22 mouse cellular contexts compared by ENCODE assay signal in the genomic region with DNA sequence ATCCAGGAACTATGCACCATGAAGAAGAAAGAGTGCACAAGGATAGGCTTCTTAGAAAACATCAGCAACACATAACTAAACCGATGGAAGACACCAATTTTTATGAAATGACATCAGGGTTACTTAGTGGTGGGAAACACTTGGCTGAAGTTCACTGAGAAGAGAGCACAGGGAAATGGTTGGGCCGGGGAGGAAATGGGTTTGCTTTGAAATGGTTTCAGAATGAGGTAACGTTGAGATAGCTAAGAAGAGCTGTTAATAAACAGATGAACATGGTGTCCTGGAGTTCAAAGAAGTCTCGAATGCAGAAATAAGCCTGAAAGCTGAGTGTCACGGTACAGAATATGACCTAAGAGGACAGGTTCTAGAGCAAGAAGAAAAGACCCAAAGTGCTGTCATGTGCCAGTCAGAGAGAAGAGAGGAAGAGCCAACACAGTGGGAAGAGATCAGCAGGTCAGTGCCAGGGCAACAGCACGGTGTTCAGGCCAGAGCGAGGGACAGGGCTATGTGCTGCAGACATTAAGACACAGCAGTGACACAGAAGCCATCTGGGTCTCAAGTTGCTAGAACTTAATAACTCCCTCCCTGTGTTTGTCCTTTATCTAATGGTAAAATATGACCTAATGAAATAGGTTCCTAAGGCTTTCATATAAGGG. TPM values are rescaled to one million over a fixed set of nuclear protein-coding genes. Genes with fewer than 3 reads are reported as not detected.
DNase-seq lines count a peak whose midpoint lies in the region; ATAC-seq lines count a peak whose summit lies in the region.
"Had no signal": no experiment of that assay in that cellular context is flagged by ENCODE, and none has a peak within 500 bp of the region (broad histone marks: within the 10 kb centered on the region; RNA-seq: fewer than 3 reads in every experiment).

No protein-coding gene starts in this region.

- H3K4me1 ChIP-seq in heart, embryonic 12.5 days (replicated peaks): peaks cover 14% of the 10 kb centered on the region
- H3K4me1 ChIP-seq in lung, embryonic 15.5 days: peaks cover 7% of the 10 kb centered on the region; the same call in 1 of the 2 replicates
- H3K4me1 ChIP-seq in megakaryocyte, embryonic 14.5 days: peaks cover 9% of the 10 kb centered on the region
- H3K4me1 ChIP-seq: hindbrain, embryonic 10.5 days; liver, embryonic 13.5 days; neural tube, embryonic 12.5 days had no signal

- no peak for DNase-seq in heart, postnatal 10 days
- DNase-seq in lung, adult 18-20 months: no peak
- DNase-seq in cerebellum, postnatal 25 days: no peak
- DNase-seq: adrenal gland, postnatal 14 days; cerebellum, postnatal 14 days; forebrain, postnatal 0 days; gastrocnemius, adult 2 months; kidney, adult 18-20 months; liver, embryonic 13.5 days; right cerebral cortex, postnatal 4 days; thymus, postnatal 25 days had no signal

- H3K4me2 ChIP-seq in heart, embryonic 12.5 days: no peak overlapping the region
- no peak overlapping the region for H3K4me2 ChIP-seq in lung, embryonic 15.5 days
- H3K4me2 ChIP-seq: embryonic facial prominence, embryonic 15.5 days; limb, embryonic 13.5 days; liver, embryonic 13.5 days; midbrain, embryonic 11.5 days; neural tube, embryonic 12.5 days had no signal

- 0 out of 2 replicates have a peak overlapping the region, but pooled peaks have one; percentile 28 for H3K27ac ChIP-seq in heart, embryonic 12.5 days (ENCODE audit: poor library complexity, severe bottlenecking)
- no peak overlapping the region for H3K27ac ChIP-seq in lung, embryonic 15.5 days
- H3K27ac ChIP-seq: embryonic facial prominence, embryonic 15.5 days; gastrocnemius, adult 2 months; hindbrain, embryonic 10.5 days; hindbrain, postnatal 0 days; kidney, postnatal 0 days; limb, embryonic 13.5 days; liver, embryonic 13.5 days; neural tube, embryonic 12.5 days had no signal

- no peaks in the 10 kb centered on the region for H3K27me3 ChIP-seq in heart, embryonic 12.5 days (replicated peaks)
- H3K27me3 ChIP-seq in lung, embryonic 15.5 days: no peaks in the 10 kb centered on the region
- H3K27me3 ChIP-seq in megakaryocyte, embryonic 14.5 days (replicated peaks): no peaks in the 10 kb centered on the region
- H3K27me3 ChIP-seq: embryonic facial prominence, embryonic 15.5 days; limb, embryonic 13.5 days; liver, embryonic 13.5 days; neural tube, embryonic 12.5 days had no signal

- 54% methylated on average over 7 of the region's 7 CpGs for WGBS in heart, embryonic 12.5 days
- WGBS in lung, embryonic 15.5 days: 33% methylated on average over 7 of the region's 7 CpGs

- no peak overlapping the region for H3K4me3 ChIP-seq in heart, embryonic 12.5 days
- no peak overlapping the region for H3K4me3 ChIP-seq in lung, embryonic 15.5 days
- H3K4me3 ChIP-seq in megakaryocyte, embryonic 14.5 days (replicated peaks): peak overlapping the region; percentile 35
- H3K4me3 ChIP-seq: embryonic facial prominence, embryonic 15.5 days; gastrocnemius, adult 2 months; hindbrain, embryonic 10.5 days; limb, embryonic 13.5 days; liver, embryonic 13.5 days; neural tube, embryonic 12.5 days had no signal

- no peak for ATAC-seq in heart, embryonic 12.5 days (ENCODE audit: insufficient number of reproducible peaks, low FRiP score)
- ATAC-seq in lung, embryonic 15.5 days (ENCODE audit: borderline replicate concordance, extremely low read depth, low FRiP score, low TSS enrichment): peak; percentile 42; the same call in 1 of the 2 replicates
- peak; percentile 92 for ATAC-seq in CD4-positive, CD25-positive, alpha-beta regulatory T cell, adult 4 months
- ATAC-seq: forebrain, postnatal 0 days; hindbrain, postnatal 0 days had no signal

- no peak overlapping the region for H3K9ac ChIP-seq in heart, embryonic 12.5 days
- no peak overlapping the region for H3K9ac ChIP-seq in lung, embryonic 15.5 days
- H3K9ac ChIP-seq: embryonic facial prominence, embryonic 15.5 days; forebrain, postnatal 0 days; limb, embryonic 13.5 days; liver, embryonic 13.5 days; neural tube, embryonic 12.5 days had no signal

- H3K9me3 ChIP-seq in heart, embryonic 12.5 days (replicated peaks): no peaks in the 10 kb centered on the region
- no peaks in the 10 kb centered on the region for H3K9me3 ChIP-seq in lung, embryonic 15.5 days
- H3K9me3 ChIP-seq in megakaryocyte, embryonic 14.5 days: no peaks in the 10 kb centered on the region
- H3K9me3 ChIP-seq: embryonic facial prominence, embryonic 15.5 days; hindbrain, embryonic 10.5 days; limb, embryonic 13.5 days; liver, embryonic 13.5 days; neural tube, embryonic 12.5 days had no signal

- intact Hi-C loops in heart, postnatal 10 days (cut with DNase I): no loop called here

- 0 out of 2 replicates have a peak, but pooled peaks cover 2% of the 10 kb centered on the region for H3K36me3 ChIP-seq in heart, embryonic 12.5 days
- no peaks in the 10 kb centered on the region for H3K36me3 ChIP-seq in lung, embryonic 15.5 days
- peaks cover 9% of the 10 kb centered on the region for H3K36me3 ChIP-seq in megakaryocyte, embryonic 14.5 days (replicated peaks; ENCODE audit: low read length)
- H3K36me3 ChIP-seq: embryonic facial prominence, embryonic 15.5 days; hindbrain, embryonic 10.5 days; limb, embryonic 13.5 days; liver, embryonic 13.5 days; neural tube, embryonic 12.5 days had no signal

RNA-seq across cellular contexts. Expression of a gene that starts 46.2 kb away (rescaled TPM):
- polyA plus RNA-seq in heart, embryonic 12.5 days (2016; fragmentation: Nextera tagmentation; extraction: Ambion mirVana): 4.0 and 4.4 TPM in 2 replicates
- total RNA-seq in heart, postnatal 10 days (2021): under 1 TPM; 0.32 to 0.69 TPM
- 4.4 and 5.3 TPM in 2 replicates for polyA plus RNA-seq in lung, embryonic 15.5 days (2015; fragmentation: Nextera tagmentation; extraction: Ambion mirVana)
- 1 to 10 TPM; 4.6 to 5.5 TPM for polyA plus RNA-seq in CD4-positive, CD25-positive, alpha-beta regulatory T cell, adult 4 months (2017; shearing (Covaris generic))
- not detected in 2 replicates for polyA plus RNA-seq in megakaryocyte, embryonic 14.5 days (2012; ENCODE audit: insufficient read depth, low replicate concordance)

RNA-seq across cellular contexts. Expression of a gene that starts 46.3 kb away (rescaled TPM):
- polyA plus RNA-seq in heart, embryonic 12.5 days (2016; fragmentation: Nextera tagmentation; extraction: Ambion mirVana): 25.2 and 25.7 TPM in 2 replicates
- total RNA-seq in heart, postnatal 10 days (2021): 10 to 100 TPM; 10.6 to 12.3 TPM
- 40.6 and 41.2 TPM in 2 replicates for polyA plus RNA-seq in lung, embryonic 15.5 days (2015; fragmentation: Nextera tagmentation; extraction: Ambion mirVana)
- 10 to 100 TPM; 17.0 to 24.9 TPM for polyA plus RNA-seq in CD4-positive, CD25-positive, alpha-beta regulatory T cell, adult 4 months (2017; shearing (Covaris generic))
- polyA plus RNA-seq in megakaryocyte, embryonic 14.5 days (2012; ENCODE audit: insufficient read depth, low replicate concordance): 0.86 TPM in 1 of 2 replicates, not detected in the other
